Mouse (Mus musculus): ENCODE measurements around the gene Nsg1. TPM values are rescaled to one million over a fixed set of nuclear protein-coding genes. Genes with fewer than 3 reads are reported as not detected.
A peak's percentile ranks its signal among the peaks of the same experiment; 100 is the strongest.

The Nsg1 gene
- polyA plus RNA-seq, 1 experiment from 2014 or later: 23.4 TPM

DNA sequence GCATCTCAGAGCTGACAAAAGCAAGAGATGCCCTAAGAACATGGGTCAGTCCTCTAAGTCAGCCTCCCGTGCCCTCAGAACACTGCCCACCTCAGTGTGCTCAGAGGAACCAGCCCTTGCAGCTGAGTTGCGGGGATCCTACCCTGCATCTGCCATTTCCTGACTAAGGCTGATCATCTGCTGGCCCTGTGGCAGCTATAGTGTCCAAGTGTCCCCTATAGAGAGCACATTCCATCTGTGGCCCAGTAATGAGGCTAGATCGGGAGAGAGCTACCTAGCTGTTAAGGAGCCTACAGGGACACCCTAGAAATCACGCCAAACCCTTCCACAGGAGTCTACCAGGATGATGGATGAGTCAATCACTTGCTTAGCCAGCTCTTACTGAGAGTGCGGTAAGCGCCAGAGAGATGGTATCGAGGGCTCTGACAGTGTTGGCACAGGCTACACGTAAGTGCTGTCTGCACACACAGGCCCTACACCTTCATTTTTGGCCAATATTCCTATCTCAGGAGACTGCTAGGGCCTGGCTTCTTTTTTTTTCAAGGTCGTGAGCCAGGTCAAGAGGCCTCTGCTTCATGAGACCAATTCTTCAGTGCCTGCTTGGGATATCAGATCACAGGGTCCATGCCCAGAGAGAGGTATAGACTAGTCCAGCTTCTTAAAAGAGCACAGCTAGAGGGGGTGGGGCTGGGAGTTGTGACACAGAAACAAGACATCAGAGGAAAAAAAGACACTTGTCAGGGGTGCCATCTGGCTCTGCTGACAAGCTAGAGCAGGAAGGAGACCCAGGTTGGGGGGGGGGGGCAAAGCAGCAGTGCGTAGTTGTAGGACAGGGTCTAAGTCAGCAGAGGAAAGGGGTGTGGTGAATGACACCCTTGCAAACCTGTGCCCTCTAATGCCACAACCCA, 7.3 kb downstream of the Nsg1 start:
- no peak for ATAC-seq (ENCODE audit: low FRiP score, low TSS enrichment)
- DNase-seq (ENCODE audit: low spot score): no peak
- Histone ChIP-seq H3K4me3 (ENCODE audit: low read depth, low read length) (no peak overlapping the region), H3K27ac (replicated peaks) (no peak overlapping the region), H3K4me2 (replicated peaks; ENCODE audit: low read depth) (no peak overlapping the region), H3K27me3 (ENCODE audit: control insufficient read depth, insufficient read depth, low read length) (no peaks in the 10 kb centered on the region), H3K9me3 (ENCODE audit: control insufficient read depth, low read length) (no peaks in the 10 kb centered on the region), H3K9ac (ENCODE audit: low read length) (no peak overlapping the region), H3K36me3 (ENCODE audit: control insufficient read depth, insufficient read depth, low read length) (no peaks in the 10 kb centered on the region), H3K4me1 (replicated peaks; ENCODE audit: control insufficient read depth, insufficient read depth) (no peaks in the 10 kb centered on the region)
- WGBS: 82% methylated on average over 10 of the region's 10 CpGs
- TF ChIP-seq EP300 (optimal IDR thresholded peaks at IDR 0.05) (no peak), CTCF (IDR thresholded peaks at IDR 0.05; ENCODE audit: low read depth) (no peak)

DNA sequence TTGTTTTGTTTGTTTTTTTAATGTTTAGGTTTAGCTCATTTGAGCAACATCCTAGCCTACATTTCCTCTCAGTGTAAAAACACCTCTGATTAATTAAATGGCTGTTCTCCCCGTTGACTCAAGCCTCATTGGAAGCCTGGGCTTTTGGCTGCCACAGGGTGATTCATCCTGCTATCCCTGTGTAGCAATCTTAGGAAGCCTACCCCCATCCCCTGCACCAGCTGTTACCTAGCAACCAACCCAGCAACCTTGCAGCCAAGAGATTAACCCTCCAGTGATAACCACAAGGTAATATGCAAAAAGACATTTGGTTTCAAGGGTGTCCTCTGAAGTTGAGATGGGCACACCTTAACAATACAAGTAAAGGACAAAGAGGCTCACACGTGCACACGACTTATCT, 8.4 kb downstream of the Nsg1 start:
- DNase-seq (ENCODE audit: low spot score) (no peak), ATAC-seq (ENCODE audit: low FRiP score, low TSS enrichment) (no peak)
- H3K4me1 ChIP-seq (replicated peaks; ENCODE audit: control insufficient read depth, insufficient read depth): no peaks in the 10 kb centered on the region
- TF ChIP-seq EP300 (optimal IDR thresholded peaks at IDR 0.05) (no peak), CTCF (IDR thresholded peaks at IDR 0.05; ENCODE audit: low read depth) (no peak)
- H3K9ac ChIP-seq (ENCODE audit: low read length): no peak overlapping the region
- no peaks in the 10 kb centered on the region for H3K9me3 ChIP-seq (ENCODE audit: control insufficient read depth, low read length)
- 48% methylated on average over 3 of the region's 3 CpGs for WGBS
- H3K4me2 ChIP-seq (replicated peaks; ENCODE audit: low read depth): no peak overlapping the region
- H3K27me3 ChIP-seq (ENCODE audit: control insufficient read depth, insufficient read depth, low read length): no peaks in the 10 kb centered on the region
- no peak overlapping the region for H3K27ac ChIP-seq (replicated peaks)
- no peak overlapping the region for H3K4me3 ChIP-seq (ENCODE audit: low read depth, low read length)
- H3K36me3 ChIP-seq (ENCODE audit: control insufficient read depth, insufficient read depth, low read length): no peaks in the 10 kb centered on the region

DNA sequence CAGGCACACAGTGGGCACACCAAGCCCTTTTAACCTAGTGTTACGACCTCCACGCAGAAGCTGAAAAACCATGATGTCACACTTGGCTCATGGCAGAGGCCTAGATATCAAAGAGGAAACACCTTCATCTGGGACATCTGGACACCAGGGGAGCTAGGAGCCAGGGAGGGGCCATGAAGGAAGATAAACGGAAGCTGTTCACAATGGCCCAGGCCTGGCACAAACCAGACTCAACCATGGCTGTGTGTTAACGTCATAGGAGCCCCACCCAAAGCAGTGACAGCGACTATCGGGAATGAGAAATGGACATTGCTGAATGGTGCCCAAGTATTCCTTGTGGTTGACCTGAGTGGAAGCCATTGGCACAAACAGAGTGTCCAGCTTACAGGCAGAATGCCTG, 13.2 kb downstream of the Nsg1 start:
- H3K9me3 ChIP-seq (ENCODE audit: control insufficient read depth, low read length): no peaks in the 10 kb centered on the region
- H3K9ac ChIP-seq (ENCODE audit: low read length): no peak overlapping the region
- H3K4me1 ChIP-seq (replicated peaks; ENCODE audit: control insufficient read depth, insufficient read depth): no peaks in the 10 kb centered on the region
- H3K4me3 ChIP-seq (ENCODE audit: low read depth, low read length): no peak overlapping the region
- ATAC-seq (ENCODE audit: low FRiP score, low TSS enrichment): peak; percentile 45; the same call in 1 of the 2 replicates
- TF ChIP-seq EP300 (optimal IDR thresholded peaks at IDR 0.05): no peak
- no peak for TF ChIP-seq CTCF (IDR thresholded peaks at IDR 0.05; ENCODE audit: low read depth)
- H3K27me3 ChIP-seq (ENCODE audit: control insufficient read depth, insufficient read depth, low read length): no peaks in the 10 kb centered on the region
- H3K27ac ChIP-seq (replicated peaks): no peak overlapping the region
- H3K4me2 ChIP-seq (replicated peaks; ENCODE audit: low read depth): no peak overlapping the region
- no peak for DNase-seq (ENCODE audit: low spot score)
- 74% methylated on average over 6 of the region's 6 CpGs for WGBS
- H3K36me3 ChIP-seq (ENCODE audit: control insufficient read depth, insufficient read depth, low read length): no peaks in the 10 kb centered on the region

DNA sequence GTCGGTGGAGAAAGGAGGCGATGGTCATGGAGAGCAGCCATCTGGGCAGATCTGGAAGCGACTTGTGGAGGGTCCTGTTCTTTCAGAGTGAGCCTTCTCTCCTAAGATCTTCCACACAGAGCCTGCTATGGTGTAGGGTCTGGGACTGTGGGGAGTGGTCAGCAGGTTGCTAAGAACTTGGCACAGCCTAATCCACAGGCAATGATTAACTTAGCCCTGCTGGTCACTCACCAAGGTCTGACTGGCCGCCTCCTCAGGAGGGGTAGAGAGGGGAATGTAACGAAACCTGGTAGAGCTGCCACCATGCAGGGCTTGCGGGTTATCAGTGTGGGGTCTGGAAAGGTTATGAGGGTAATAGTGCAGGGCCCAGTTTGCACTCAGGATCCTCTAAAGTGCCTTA, 18.8 kb downstream of the Nsg1 start:
- Histone ChIP-seq H3K9me3 (ENCODE audit: control insufficient read depth, low read length) (no peaks in the 10 kb centered on the region), H3K36me3 (ENCODE audit: control insufficient read depth, insufficient read depth, low read length) (peaks cover 3% of the 10 kb centered on the region; the same call in 1 of the 2 replicates), H3K4me2 (replicated peaks; ENCODE audit: low read depth) (no peak overlapping the region), H3K27me3 (ENCODE audit: control insufficient read depth, insufficient read depth, low read length) (no peaks in the 10 kb centered on the region), H3K9ac (ENCODE audit: low read length) (no peak overlapping the region), H3K27ac (replicated peaks) (no peak overlapping the region), H3K4me1 (replicated peaks; ENCODE audit: control insufficient read depth, insufficient read depth) (no peaks in the 10 kb centered on the region), H3K4me3 (ENCODE audit: low read depth, low read length) (no peak overlapping the region)
- 81% methylated on average over 6 of the region's 6 CpGs for WGBS
- TF ChIP-seq EP300 (optimal IDR thresholded peaks at IDR 0.05) (no peak), CTCF (IDR thresholded peaks at IDR 0.05; ENCODE audit: low read depth) (no peak)
- no peak for ATAC-seq (ENCODE audit: low FRiP score, low TSS enrichment)
- no peak for DNase-seq (ENCODE audit: low spot score)

DNA sequence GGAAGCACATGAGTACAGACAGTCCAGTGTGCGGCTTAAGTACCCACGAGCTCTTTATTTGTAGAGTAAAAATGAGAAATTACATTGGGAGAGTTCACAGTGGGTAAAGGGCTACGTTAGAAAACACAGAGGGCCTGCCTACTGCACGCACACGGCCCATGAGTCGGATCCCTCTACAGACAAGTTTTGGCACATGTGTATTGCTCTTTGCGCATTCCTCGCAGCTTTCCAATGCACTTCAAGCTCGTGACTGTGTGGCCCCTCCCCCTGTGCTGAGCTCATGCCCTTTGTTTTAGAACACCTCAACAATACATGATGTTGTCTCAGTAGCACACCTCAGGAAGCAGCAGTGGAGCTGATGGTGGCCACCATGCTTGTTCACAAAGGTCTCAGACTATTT, 22.5 kb downstream of the Nsg1 start:
- Histone ChIP-seq H3K36me3 (ENCODE audit: control insufficient read depth, insufficient read depth, low read length) (peaks cover 3% of the 10 kb centered on the region; the same call in 1 of the 2 replicates), H3K4me3 (ENCODE audit: low read depth, low read length) (no peak overlapping the region), H3K27me3 (ENCODE audit: control insufficient read depth, insufficient read depth, low read length) (no peaks in the 10 kb centered on the region), H3K9me3 (ENCODE audit: control insufficient read depth, low read length) (no peaks in the 10 kb centered on the region), H3K4me1 (replicated peaks; ENCODE audit: control insufficient read depth, insufficient read depth) (no peaks in the 10 kb centered on the region), H3K9ac (ENCODE audit: low read length) (no peak overlapping the region), H3K27ac (replicated peaks) (no peak overlapping the region), H3K4me2 (replicated peaks; ENCODE audit: low read depth) (no peak overlapping the region)
- TF ChIP-seq CTCF (IDR thresholded peaks at IDR 0.05; ENCODE audit: low read depth) (no peak), EP300 (optimal IDR thresholded peaks at IDR 0.05) (no peak)
- WGBS: 78% methylated on average over 9 of the region's 9 CpGs
- ATAC-seq (ENCODE audit: low FRiP score, low TSS enrichment) (no peak), DNase-seq (ENCODE audit: low spot score) (no peak)

DNA sequence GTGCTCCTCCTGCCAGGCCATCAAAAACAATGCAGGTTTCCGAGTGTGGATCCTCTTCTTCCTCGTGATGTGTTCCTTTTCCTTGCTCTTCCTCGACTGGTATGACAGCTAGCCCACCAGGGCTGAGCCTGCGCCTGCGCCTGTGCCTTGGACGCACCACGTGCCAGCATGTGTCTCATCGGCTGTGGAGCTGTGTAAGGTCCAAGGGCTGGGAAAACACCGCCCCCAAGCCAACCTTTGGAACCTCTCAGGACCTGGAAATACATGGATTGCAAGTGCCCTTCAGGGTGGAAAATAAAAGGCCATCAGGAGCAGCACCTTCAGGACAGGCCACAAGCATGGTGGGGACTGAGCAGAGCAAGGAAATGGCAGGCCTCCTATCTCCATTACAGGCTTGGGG, 23.5 kb downstream of the Nsg1 start:
- H3K9me3 ChIP-seq (ENCODE audit: control insufficient read depth, low read length): no peaks in the 10 kb centered on the region
- H3K9ac ChIP-seq (ENCODE audit: low read length): no peak overlapping the region
- no peaks in the 10 kb centered on the region for H3K4me1 ChIP-seq (replicated peaks; ENCODE audit: control insufficient read depth, insufficient read depth)
- H3K27me3 ChIP-seq (ENCODE audit: control insufficient read depth, insufficient read depth, low read length): no peaks in the 10 kb centered on the region
- ATAC-seq (ENCODE audit: low FRiP score, low TSS enrichment) (no peak), DNase-seq (ENCODE audit: low spot score) (no peak)
- no peak overlapping the region for H3K4me3 ChIP-seq (ENCODE audit: low read depth, low read length)
- no peak overlapping the region for H3K27ac ChIP-seq (replicated peaks)
- H3K4me2 ChIP-seq (replicated peaks; ENCODE audit: low read depth): no peak overlapping the region
- peaks cover 3% of the 10 kb centered on the region; the same call in 1 of the 2 replicates for H3K36me3 ChIP-seq (ENCODE audit: control insufficient read depth, insufficient read depth, low read length)
- WGBS: 97% methylated on average over 9 of the region's 9 CpGs
- TF ChIP-seq CTCF (IDR thresholded peaks at IDR 0.05; ENCODE audit: low read depth): no peak
- no peak for TF ChIP-seq EP300 (optimal IDR thresholded peaks at IDR 0.05)

Measured in stomach, postnatal 0 days (tissue).